Mouse (Mus musculus) naive thymus-derived CD4-positive, alpha-beta T cell, adult 2 months (primary cell): ENCODE data around the gene Rho.

Source experiments
- DNase-seq: peaks from one replicate; pipeline ENCODE4 v3.0.0-alpha.2; 2011; ENCODE audit warnings: low read depth

Rho gene

DNA sequence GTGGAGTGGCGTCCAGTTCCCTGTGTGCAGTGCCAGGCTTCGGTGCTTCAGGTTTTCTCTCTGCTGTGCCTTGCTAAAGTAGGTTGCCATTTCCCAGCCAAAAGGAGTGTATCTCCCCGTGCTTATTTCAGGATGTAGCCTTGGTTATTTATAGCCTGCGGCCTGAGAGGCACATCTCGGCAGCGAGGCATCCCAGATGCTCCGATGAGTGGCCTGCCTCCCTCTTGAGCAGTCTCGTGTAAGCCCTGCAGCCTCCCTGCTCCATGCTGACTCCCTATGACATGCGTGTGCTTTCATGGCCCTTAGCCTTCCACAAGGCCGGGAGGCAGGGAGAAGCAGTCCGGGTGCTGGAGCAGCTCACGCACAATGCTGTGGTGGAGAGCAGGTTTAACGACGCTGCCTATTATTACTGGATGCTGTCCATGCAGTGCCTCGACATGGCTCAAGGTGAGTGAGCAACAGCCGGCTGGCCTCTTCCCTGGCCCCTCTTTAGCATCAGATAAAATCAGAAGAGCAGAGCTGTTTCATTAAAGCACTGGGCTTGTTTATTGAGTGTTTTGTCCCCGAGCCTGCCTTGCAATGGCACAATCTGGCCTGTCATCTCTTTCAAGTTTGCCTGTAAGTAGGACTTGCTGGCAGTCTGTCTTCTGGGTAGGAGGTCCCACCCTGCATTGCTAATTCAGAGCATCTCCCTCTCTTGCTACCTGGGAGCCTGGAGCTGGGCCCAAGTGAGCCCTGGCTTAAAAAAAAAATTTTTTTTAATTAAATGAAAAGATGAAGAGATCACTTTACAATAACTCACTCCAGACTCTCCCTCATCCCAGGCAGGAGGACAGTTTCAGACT, 15.7 kb upstream of the Rho start:
- DNase-seq: no peak

- no peak for DNase-seq
These were observed 14.9 kb upstream of the Rho start for GRCm38 (mm10) chr6:115916611-115917010.

DNA sequence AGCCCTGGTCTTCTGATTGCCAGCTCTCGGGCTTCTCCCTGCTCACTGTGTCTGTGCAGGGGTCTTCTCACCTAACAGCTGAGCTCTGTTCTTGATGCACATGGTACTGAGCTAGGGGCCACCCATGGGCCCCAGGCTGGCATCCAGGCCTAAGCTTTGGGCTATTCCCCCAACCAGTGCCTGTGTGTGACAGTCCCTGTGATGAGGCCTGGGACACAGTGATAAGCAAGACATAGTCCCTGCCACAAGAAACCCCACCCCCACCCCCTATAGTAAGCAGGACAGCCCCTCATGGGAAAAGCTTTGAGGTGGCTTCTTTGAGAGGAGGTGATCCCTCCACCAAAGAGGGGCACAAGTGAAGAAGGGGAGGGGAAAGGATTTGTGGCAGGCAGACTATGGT, 12.9 kb upstream of the Rho start:
- DNase-seq: no peak

DNA sequence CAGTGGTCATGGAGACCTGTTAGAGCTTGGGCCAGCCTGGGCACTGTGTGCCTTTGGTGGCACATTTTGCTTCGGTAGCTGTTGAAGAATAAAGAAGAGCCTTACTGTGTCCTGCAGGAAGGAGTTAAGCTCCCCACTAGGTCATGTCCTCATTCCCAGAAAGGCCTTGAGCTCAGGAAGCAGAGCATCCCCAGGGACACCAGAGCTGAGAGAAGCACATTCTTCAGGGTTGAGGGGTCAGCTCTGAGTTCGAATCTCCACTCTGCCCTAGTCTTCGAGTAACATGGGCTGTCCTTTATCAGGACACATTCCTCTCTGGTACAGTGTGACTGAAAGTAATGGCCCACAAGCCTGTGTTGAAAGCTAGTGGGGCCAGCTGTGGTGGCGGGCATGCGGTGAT, 11.7 kb upstream of the Rho start:
- no peak for DNase-seq

- DNase-seq: no peak
These were observed 6.7 kb upstream of the Rho start for GRCm38 (mm10) chr6:115924829-115925228.

DNA sequence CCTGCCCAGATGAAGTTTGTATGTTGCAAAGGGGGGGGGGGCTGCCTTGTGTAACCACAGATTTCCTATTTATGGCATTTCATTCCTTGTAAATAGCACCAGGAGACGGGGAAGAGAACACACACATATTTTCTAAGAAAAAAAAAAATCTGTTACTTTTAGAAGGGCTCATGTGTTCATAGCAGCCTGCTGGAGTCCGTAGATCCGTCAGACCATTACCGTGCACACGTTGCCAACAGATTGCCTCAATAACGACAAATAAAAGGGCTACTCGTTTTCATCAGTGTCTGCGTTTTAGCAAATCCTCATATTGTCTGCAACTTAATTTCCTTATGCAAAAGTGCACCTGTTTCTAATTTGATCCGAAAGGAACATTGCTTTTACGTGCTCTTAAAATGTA, 5.1 kb upstream of the Rho start:
- no peak for DNase-seq

DNA sequence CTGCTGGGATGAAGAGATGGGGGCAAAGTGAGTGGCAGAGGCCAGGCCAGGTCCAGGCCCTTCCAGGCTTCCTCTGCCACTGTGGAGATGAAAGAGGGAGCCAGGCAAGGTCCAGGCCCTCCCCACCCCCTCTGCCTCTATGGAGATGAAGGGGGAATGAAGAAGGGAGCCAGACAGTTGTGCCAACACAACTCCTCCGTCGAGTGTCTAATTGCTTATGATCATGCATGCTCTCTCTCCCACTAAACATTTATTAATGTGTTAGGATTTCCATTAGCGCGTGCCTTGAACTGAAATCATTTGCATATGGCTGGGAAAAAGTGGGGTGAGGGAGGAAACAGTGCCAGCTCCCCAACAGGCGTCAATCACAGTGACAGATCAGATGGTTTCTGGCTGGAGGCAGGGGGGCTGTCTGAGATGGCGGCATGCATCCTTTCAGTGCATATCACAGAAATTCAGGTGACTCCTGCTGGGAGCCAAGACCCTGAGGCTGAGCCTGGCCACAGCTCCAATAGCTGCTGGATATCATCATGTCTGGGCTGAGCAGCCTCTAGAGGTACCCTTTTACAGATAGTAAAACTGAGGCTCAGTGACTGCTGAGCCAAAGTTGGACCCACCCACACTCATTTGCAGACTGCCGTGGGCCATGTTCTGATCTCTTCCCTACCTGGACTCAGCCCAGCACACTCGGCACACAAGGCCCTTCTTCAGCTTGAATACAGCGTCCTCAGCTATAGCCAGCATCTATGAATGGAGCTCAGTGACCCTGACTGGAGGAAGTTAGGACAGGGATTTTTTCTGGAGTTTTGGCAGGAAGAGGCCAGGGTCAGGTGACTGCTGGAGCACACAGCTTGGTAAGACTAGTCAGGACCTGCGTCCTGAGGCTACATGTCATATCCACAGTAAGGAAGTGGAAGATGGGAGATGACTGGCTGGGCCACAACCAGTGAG, 4.0 kb upstream of the Rho start:
- no peak for DNase-seq

GRCm38 (mm10) chr6:115930018-115930417, 1.5 kb upstream of the Rho start:
- no peak for DNase-seq

- no peak for DNase-seq
These were observed 843 bp downstream of the Rho start for GRCm38 (mm10) chr6:115932391-115932790.

GRCm38 (mm10) chr6:115935544-115935943, 4.0 kb downstream of the Rho start:
- DNase-seq: no peak

DNA sequence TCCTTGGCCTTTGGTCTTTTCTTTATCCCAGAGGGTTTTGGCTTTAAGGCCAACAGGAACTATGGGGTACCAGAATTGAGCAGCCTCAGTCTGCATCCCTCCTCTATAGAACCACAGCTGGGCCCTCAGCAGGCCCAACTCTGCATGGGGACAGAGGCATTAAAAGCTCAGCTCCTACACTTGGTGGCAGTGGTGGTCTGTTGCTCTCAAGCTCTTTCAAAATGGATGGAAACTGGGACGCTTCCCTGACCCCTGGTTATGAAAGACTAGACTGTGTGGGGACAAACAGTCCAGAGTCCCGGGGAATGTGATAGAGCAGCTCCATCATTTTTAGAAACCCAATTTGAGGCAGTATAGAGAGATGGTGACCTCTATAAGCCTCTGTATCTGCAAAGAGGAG, 6.5 kb downstream of the Rho start:
- no peak for DNase-seq

- no peak for DNase-seq
These were observed 7.2 kb downstream of the Rho start for GRCm38 (mm10) chr6:115938798-115939197.

DNA sequence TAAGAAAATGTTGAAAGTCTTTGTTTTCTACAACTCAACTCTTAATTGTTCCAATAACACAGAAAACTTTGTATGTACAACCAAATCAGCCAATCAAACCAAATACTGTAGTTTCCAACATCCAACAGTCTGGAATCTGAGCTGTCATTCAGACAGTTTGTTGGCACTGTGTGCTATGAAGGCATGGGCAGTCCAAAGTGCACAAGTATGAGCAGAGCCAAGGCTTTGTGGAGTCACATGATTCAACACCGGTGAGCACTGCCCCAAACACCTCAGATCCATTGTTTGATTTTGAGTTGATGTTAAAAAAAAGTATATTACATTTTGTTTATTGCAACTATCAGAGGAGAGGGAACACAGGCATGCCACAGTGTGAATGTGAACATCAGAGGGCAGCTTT, 9.1 kb downstream of the Rho start:
- no peak for DNase-seq

DNA sequence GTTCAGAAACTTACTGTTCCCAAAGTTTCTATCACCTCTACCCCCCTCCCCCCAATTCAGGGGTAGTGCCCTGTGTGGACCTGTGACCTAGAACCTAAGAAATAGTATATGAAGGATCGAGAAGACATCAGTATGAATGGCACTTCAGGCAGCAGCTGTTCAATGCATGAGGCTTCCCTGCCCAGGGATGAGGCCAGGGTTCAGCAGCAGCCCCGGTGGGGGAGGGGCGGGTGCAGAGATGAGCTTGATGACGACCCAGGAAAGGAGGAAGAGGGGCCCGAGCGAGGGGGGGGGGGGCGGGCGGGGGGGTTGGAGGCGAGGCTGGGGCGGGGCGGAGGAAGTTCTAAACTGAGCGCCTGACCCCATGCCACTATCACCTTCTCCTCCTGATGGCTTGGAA, 9.6 kb downstream of the Rho start:
- DNase-seq: no peak

GRCm38 (mm10) chr6:115943498-115944427, 12.2 kb downstream of the Rho start:
- DNase-seq: no peak

- no peak for DNase-seq
These were observed 13.1 kb downstream of the Rho start, which contains the start of gene H1foo for GRCm38 (mm10) chr6:115944638-115945037. H1foo (plus strand) TSS chr6:115944938.

GRCm38 (mm10) chr6:115945633-115946032, 14.1 kb downstream of the Rho start:
- DNase-seq: no peak

- DNase-seq: no peak
These were observed 14.8 kb downstream of the Rho start for GRCm38 (mm10) chr6:115946389-115946788.

DNA sequence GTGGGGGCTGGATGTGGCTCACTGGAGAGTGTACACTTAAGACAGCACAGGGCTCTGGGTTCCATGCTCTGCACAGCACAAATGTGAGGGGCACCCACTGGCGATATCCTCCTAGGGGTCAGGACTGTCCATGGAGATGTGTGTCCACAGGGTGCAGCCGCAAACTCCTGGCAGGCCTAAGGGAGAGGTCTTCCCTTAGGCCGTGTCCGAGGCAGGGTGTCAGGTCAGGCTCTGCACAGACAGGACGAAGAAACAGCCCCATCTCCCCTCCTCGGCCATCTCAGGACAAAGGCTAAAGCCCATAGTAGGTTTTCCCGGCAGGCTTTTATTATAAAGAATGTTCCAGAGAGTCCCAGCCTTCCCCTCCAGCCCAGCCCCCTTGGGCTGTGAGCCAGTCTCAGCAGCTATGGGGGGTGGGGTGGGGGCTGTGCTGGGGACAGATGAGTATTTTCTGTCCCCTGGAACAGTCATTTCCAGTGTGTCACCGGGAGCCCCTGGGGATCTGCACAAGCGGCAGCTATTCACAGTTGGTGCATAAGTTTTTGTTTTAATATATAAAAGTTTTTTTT, 23.0 kb downstream of the Rho start:
- DNase-seq: no peak

- DNase-seq: no peak
These were observed 23.6 kb downstream of the Rho start for GRCm38 (mm10) chr6:115955169-115955568.

DNA sequence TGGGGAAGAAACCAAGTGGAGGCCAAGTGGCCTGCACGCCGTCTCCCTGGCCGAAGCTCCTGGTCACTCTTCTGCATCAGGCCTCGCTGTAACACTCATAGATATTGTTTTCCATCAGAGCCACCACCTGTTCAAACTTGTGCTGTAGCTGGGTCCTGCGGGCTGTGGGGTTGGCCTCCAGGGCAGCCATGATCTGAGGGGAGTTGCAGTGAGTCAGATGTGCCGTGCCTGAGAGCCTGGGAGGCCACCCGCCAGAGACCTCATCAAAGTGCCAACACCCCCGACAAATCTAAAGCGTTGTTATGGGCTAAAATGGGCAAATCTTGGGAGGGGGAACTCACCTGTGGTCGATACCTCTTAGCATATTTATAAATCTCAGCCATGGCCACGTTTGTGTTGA, 24.1 kb downstream of the Rho start:
- no peak for DNase-seq
